Mouse (Mus musculus) stomach, embryonic 14.5 days (tissue): ENCODE measurements around the gene Wdr82. TPM values are rescaled to one million over a fixed set of nuclear protein-coding genes. Genes with fewer than 3 reads are reported as not detected.

Experiments used
- ATAC-seq: fragments of 200-750 bp; cut with Nextera tagmentation; 2 replicates; pipeline ENCODE4 v1.8.0; 2017; ENCODE audit warnings: low read depth, moderate TSS enrichment; ENCODE audit not compliant: insufficient number of reproducible peaks, insufficient read depth, low FRiP score
- H3K27ac ChIP-seq: fragments of 300-500 bp; sonication (generic); 2 replicates; pipeline ENCODE4 v1.5.1; 2014; ENCODE audit warnings: mild to moderate bottlenecking, low read length, moderate library complexity, mixed read lengths
- H3K27me3 ChIP-seq: fragments of 300-500 bp; sonication (generic); 2 replicates; pipeline ENCODE4 v1.6.1; 2014; ENCODE audit warnings: low read length, control low read depth, mixed read lengths; ENCODE audit not compliant: control insufficient read depth, insufficient read depth
- H3K36me3 ChIP-seq: fragments of 300-500 bp; sonication (generic); 2 replicates; pipeline ENCODE4 v1.6.1; 2014; ENCODE audit warnings: mild to moderate bottlenecking, control low read depth, low read length, moderate library complexity, mixed read lengths; ENCODE audit not compliant: control insufficient read depth, insufficient read depth
- H3K4me1 ChIP-seq: fragments of 300-500 bp; sonication (generic); 2 replicates; pipeline ENCODE4 v1.6.1; 2014; ENCODE audit warnings: low read length, control low read depth, mixed read lengths; ENCODE audit not compliant: control insufficient read depth, insufficient read depth
- H3K4me2 ChIP-seq: fragments of 300-500 bp; sonication (generic); replicated peaks from 2 replicates; pipeline ENCODE4 v1.6.1; 2014; ENCODE audit warnings: low read depth, low read length, control low read depth
- H3K4me3 ChIP-seq: fragments of 300-500 bp; sonication (generic); 2 replicates; pipeline ENCODE4 v1.5.1; 2014; ENCODE audit warnings: low read depth, low read length, control low read depth
- H3K9ac ChIP-seq: fragments of 300-500 bp; sonication (generic); replicated peaks from 2 replicates; pipeline ENCODE4 v1.6.1; 2014; ENCODE audit warnings: low read depth, mild to moderate bottlenecking, control low read depth, low read length, moderate library complexity, mixed read lengths
- H3K9me3 ChIP-seq: fragments of 300-500 bp; sonication (generic); 2 replicates; pipeline ENCODE4 v1.6.1; 2016; ENCODE audit warnings: low read depth, low read length, control low read depth; ENCODE audit not compliant: control insufficient read depth
- WGBS: fragments of 180-500 bp; shearing (Covaris S2); extraction: QIAGEN DNeasy Blood & Tissue Kit; methylation state at CpG from one replicate; pipeline ENCODE4 v1.1.7; 2014; 5-methylcytosine and 5-hydroxymethylcytosine counted together
- microRNA counts: library from miRNA; unstranded; fragments of <30 nt; microRNA quantifications from one replicate; lab custom pipeline; 2016
- microRNA-seq: library from miRNA; unstranded; fragments of <30 nt; microRNA quantifications from one replicate; pipeline ENCODE4, GENCODE M21; 2016
- polyA plus RNA-seq: library from polyadenylated mRNA; unstranded; fragments of >200 nt; fragmentation: Nextera tagmentation; extraction: Ambion mirVana; gene quantifications from 2 replicates; pipeline ENCODE4 v1.2.1, GENCODE M21; 2014

Wdr82 gene
- polyA plus RNA-seq, 1 experiment from 2014 or later, result 31.3 TPM

DNA sequence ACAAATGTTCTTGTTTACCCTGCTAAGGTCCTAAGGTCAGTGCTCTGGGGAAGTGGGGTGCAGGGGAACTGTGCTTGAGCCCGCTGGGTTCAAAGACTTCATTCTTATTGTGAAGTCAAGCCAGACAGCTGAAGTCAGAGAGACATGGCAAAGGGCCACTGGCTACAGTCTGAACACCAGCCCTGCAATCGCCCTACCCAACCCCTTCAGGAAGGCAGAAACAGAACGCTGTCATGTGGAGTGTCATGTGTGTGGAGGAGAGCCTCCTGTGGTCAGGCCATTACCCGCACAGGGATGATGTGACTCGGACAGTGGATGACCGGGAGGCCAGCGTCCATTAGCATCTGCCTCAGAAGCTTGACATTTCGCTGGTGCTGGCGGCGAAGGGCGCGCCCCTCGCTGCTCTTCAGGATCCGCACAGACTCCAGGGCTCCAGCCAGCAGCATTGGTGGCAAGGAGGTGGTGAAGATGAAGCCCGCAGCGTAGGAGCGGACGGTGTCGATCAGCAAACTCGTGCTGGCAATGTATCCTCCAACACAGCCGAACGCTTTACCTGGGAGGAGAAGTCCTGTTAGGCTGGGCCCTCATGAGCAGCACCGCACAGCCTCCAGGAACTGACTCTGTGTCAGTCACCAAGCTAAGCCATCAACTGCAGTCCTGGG, 65.6 kb downstream of the Wdr82 start:
- Histone ChIP-seq H3K27me3 (no peaks in the 10 kb centered on the region), H3K9me3 (no peaks in the 10 kb centered on the region), H3K27ac (no peak overlapping the region), H3K4me1 (no peaks in the 10 kb centered on the region), H3K4me2 (no peak overlapping the region), H3K36me3 (peaks cover 80% of the 10 kb centered on the region), H3K4me3 (no peak overlapping the region), H3K9ac (no peak overlapping the region)
- no peak for ATAC-seq
- WGBS, result 92% methylated on average over 23 of the region's 23 CpGs

GRCm38 (mm10) chr9:106236818-106237211, 66.1 kb downstream of the Wdr82 start:
- no peak overlapping the region for H3K9ac ChIP-seq
- H3K4me2 ChIP-seq, result no peak overlapping the region
- H3K4me3 ChIP-seq, result no peak overlapping the region
- 73% methylated on average over 3 of the region's 3 CpGs for WGBS
- no peak overlapping the region for H3K27ac ChIP-seq
- H3K27me3 ChIP-seq, result no peaks in the 10 kb centered on the region
- no peak for ATAC-seq
- H3K9me3 ChIP-seq, result no peaks in the 10 kb centered on the region
- H3K36me3 ChIP-seq, result peaks cover 85% of the 10 kb centered on the region
- no peaks in the 10 kb centered on the region for H3K4me1 ChIP-seq

GRCm38 (mm10) chr9:106237401-106237800, 66.7 kb downstream of the Wdr82 start:
- Histone ChIP-seq H3K4me1 (no peaks in the 10 kb centered on the region), H3K4me3 (no peak overlapping the region), H3K9me3 (no peaks in the 10 kb centered on the region), H3K27me3 (no peaks in the 10 kb centered on the region), H3K27ac (no peak overlapping the region), H3K36me3 (peaks cover 87% of the 10 kb centered on the region), H3K9ac (no peak overlapping the region), H3K4me2 (no peak overlapping the region)
- ATAC-seq, result no peak
- WGBS, result 90% methylated on average over 8 of the region's 8 CpGs

- WGBS, result 93% methylated on average over 10 of the region's 10 CpGs
- peaks cover 87% of the 10 kb centered on the region for H3K36me3 ChIP-seq
- H3K27me3 ChIP-seq, result no peaks in the 10 kb centered on the region
- no peaks in the 10 kb centered on the region for H3K9me3 ChIP-seq
- H3K4me1 ChIP-seq, result no peaks in the 10 kb centered on the region
- no peak overlapping the region for H3K4me3 ChIP-seq
- no peak overlapping the region for H3K4me2 ChIP-seq
- H3K9ac ChIP-seq, result no peak overlapping the region
- H3K27ac ChIP-seq, result no peak overlapping the region
- no peak for ATAC-seq
Observed at GRCm38 (mm10) chr9:106237878-106238277, 67.2 kb downstream of the Wdr82 start.

MicroRNA genes within 50 kb of the gene (microRNA counts, 519-probe panel; counts per million panel counts)
- 5,510 counts per million, percentile 97 among the panel's probes with 10 or more counts for microRNA mmu-let-7g (lab: Ali Mortazavi, UCI)

Small RNA genes lying within 50 kb of the gene (microRNA-seq; reads per million reads assigned to microRNA genes)
- 8.3 reads per million, percentile 18 among the genes with 10 or more reads in this experiment for gene Mir135a-1
- gene Mirlet7g, result 55,645 reads per million, percentile 99 among the genes with 10 or more reads in this experiment

Other genes with a start within 250 kb of the Wdr82 start
- 0.95 and 1.1 TPM in 2 replicates for gene Col6a5, start 210.3 kb upstream of the Wdr82 start, polyA plus RNA-seq
- gene Col6a4, start 74.1 kb upstream of the Wdr82 start, polyA plus RNA-seq, result 20.9 and 22.3 TPM in 2 replicates
- gene Glyctk, start 12.8 kb upstream of the Wdr82 start, polyA plus RNA-seq, result 1.2 and 1.5 TPM in 2 replicates
- gene Ppm1m, start 28.8 kb downstream of the Wdr82 start, polyA plus RNA-seq, result 35.6 and 38.3 TPM in 2 replicates
- 67.7 and 69.3 TPM in 2 replicates for gene Twf2, start 32.2 kb downstream of the Wdr82 start, polyA plus RNA-seq
- gene Tlr9, start 51.7 kb downstream of the Wdr82 start, polyA plus RNA-seq, result 0.13 TPM in 1 of 2 replicates, not detected in the other
- 105 and 112 TPM in 2 replicates for gene Alas1, start 77.7 kb downstream of the Wdr82 start, polyA plus RNA-seq
- 25.2 and 27.7 TPM in 2 replicates for gene Poc1a, start 110.1 kb downstream of the Wdr82 start, polyA plus RNA-seq
- gene Dusp7, start 197.7 kb downstream of the Wdr82 start, polyA plus RNA-seq, result 22.4 and 24.9 TPM in 2 replicates